Mouse (Mus musculus) embryo, embryonic 10.5 days (tissue): ENCODE measurements around the gene Tigar.

Experiments used
- DNase-seq: peaks from one replicate; pipeline ENCODE4 v3.0.0-alpha.2; 2015; ENCODE audit warnings: low spot score

Tigar gene

GRCm38 (mm10) chr6:127142154-127143123, 33.1 kb upstream of the Tigar start:
- DNase-seq, result peak; percentile 90

- no peak for DNase-seq
These were observed 29.6 kb upstream of the Tigar start for GRCm38 (mm10) chr6:127138962-127139361.

DNA sequence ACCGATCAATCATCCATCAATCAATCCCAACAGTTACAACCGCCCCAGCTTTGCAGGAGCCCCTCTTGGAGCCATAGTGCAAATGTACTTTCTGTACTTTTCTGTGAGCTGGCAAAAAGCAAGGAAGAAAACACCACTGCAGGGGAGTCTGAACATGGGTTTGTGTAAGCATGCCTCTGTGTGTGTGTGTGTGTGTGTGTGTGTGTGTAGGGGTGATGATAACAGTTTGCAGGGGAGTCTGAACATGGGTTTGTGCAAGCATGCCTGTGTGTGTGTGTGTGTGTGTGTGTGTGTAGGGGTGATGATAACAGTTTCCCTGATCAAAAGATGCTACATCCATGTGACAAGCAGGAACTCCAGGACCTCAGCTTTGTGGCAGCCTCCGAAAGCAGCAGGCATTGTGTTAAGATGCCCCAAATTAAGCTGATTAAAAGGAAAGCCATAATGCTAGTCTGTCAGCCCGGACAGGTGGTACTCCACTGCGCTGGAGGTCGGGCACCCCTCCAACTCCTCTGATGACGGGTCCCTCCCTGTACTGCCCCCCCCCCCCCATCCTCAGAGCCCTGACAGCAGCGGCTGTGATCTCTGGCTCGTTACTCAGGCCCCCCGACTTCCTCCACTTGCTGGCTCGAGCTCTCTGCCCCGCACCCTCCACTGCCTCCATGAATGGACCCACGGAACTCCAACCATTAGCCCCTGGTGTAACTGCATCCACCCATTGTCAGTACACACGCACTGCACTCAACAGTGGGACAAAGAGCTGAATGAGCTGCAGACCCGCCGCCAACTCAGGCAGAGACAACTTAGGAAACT, 24.3 kb upstream of the Tigar start:
- DNase-seq, result no peak

DNA sequence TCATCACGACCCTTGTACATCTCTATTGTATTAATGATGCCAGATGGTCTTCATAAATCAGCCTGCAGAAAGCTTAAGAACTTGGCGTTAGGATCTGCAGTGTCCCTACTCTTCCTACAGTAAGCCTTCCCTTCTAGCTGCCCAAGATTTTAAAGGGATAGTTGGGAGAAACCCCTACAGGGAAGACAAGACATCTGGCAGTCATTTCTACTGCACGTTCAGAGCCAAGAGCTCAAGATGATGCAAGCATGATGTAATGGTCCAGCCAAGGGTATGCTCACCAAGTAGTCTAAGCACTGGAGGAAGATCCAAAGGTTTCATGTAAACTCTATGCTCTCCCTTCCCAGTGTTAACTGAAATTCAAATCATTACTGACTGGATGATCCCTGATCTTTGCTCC, 23.4 kb upstream of the Tigar start:
- DNase-seq, result no peak

DNA sequence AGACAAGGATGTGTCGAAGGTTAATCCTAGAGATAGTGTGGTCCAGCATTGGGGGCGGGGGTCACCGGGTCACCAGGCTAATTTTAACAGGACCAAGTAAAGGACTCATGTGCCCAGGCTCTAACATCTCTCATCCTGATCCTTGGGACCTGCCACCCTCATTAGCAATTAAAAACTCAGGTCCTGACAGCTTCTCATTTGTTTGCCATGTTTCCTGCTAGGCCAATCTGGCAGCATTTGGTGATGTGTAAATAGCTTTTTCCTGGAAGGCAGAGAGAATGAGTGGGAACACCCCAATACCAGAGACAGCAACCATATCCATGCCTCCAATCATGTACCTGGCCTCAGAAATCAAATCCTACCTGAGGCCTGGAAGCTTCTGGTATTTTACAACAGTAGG, 22.6 kb upstream of the Tigar start:
- no peak for DNase-seq

DNA sequence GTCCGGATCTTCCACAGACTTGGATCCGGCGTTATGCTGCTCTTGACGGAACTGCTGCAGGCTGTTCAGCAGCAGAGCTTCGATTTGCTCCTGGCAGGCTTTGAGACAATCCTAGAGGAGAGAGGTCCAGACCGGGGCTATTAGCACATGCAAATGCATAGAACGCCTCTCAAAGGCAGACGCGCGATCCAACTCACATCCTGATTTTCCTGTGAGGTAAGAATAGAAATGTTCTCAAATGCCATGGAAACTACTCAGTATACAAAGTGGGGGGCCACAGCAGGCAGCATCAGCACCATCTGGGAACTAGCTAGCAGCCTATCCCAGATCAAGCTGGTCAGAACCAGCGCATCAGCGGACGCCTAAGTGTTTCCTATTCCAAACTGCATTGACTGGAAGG, 21.0 kb upstream of the Tigar start:
- DNase-seq, result no peak

DNA sequence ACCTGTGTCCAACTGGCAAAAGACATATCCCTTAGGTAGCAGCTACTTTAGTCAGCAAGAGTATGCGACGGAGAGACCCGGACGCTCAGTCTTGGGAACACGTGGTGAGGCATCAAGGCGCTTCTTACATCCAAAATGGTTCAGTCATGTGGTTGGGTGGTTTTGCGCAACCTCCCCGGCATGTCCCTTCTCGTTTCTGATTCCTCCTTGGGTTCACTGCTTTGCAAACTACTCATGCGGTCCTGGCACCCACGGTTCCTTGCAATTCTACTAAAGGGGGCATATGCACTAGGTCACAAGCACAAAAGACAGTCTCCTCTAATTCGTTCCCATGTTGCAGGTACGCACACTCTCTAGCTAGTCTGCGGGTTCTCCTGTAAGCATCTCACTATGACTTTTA, 20.3 kb upstream of the Tigar start:
- DNase-seq, result no peak

DNA sequence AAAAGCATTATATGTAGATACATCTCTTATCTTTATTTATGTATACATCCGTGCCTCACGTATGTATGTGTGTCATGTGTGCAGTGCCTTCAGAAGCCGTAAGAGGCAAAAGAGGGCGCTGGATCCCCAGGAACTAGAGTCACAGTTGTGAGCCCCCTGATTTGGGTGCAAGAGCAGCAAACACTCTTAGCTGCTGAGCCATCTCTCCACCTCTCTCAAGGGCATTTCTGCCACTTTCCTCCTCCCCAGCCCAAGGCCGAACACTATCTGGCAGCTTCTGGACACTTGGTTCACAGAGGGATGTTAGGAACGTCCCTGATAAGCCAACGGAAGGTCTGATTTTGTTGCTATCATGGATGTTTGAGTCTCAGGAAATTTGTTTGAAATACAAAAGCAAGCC, 14.1 kb upstream of the Tigar start:
- no peak for DNase-seq

DNA sequence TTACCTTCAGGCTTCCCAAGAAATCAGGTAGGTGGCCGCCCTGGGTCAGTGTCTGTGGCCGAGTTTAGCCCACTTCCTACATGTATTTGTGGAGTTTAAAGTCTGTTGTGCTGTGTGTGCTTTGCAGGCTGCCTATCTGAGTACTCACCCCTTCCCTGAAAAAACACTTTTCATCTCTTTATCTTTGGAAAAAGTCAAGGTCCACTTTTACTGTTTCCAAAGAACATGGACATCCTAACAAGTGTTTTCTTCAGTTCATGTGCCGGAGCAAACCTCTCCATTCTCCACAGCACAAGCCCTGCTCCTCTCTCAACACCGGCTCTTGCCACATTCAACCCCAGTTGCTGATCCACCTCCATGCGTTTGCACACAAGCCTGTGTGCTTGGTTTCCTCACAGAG, 13.6 kb upstream of the Tigar start:
- DNase-seq, result no peak

DNA sequence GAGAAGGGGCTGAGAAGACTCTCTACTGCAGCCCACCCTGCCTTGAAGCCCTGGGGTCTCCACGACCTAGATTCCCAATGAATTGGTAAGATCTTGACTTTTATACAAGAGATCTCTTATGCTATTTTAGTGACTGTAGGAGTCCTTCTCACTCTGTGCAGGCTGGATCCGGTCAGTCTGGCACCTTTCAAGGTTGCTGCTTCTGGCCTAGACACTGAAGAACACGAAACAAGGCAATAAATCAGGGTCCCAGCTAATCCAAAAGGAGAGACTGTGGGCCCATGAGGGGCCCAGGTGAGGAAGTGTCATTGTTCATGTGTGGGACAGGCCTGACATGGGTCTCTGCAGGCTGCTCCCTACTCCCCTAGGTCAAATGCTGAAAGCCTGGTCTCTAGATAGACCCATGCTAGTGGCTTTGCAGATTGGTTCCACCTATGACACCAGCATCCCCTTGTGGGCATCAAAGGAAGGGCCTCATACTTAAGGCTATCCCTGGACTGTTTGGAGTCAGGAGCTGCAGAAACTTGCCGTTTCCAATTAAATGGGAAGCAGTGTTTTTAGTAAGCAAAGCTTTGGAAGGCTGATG, 13.0 kb upstream of the Tigar start:
- no peak for DNase-seq

- no peak for DNase-seq
These were observed 5.5 kb upstream of the Tigar start for GRCm38 (mm10) chr6:127114753-127115456.

DNA sequence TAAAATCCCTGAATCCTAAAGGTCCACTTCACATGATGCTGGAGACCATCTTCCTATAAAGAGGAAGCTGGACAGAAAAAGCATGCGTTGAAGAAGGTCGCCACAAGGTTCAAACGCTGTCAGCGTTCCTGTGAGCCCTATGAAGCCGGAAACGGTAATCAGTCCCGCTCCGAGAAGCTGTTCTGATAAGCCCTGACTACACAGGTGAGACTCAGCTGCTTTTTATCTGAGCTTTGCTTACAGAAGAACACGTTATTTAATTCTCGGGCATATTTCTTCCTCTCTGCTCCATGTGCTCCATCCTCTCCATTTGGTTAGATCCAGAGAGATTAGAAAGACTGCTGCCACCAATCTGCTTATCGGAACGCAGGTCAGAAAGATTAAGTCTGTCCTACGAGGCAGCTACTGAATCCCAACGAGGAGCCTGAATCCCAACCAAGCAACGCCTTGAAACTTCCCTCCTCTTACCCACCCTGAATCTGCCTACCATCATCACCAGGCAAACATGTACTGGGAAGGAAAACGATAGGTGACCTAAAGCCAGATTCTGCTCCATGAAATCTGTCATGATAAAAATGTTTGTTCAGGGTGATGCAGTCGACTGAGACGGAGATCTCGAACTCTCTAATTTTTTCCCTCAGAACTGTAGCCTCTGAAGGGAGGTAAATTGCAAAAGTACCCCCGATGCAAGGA, 843 bp downstream of the Tigar start:
- DNase-seq, result no peak

DNA sequence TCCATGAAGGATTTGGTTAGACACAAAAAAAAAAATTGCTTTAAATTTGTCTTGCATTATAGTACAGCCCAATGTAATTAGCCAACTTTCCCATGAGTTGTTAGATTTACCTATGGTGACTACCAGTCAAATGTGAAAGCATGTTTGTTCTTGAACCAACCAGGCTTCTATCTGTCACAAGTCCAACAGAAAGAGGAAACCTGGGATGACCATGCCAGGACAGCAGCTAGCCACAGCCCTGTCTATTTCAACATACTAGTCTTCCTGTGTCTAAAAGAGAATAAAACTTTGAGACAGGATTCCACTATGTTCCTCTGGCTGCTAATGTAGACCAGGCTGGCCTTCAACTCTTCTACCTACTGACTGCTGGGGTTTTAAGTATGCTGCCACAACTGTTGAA, 1.9 kb downstream of the Tigar start:
- no peak for DNase-seq

- no peak for DNase-seq
These were observed 2.6 kb downstream of the Tigar start for GRCm38 (mm10) chr6:127106726-127107125.

DNA sequence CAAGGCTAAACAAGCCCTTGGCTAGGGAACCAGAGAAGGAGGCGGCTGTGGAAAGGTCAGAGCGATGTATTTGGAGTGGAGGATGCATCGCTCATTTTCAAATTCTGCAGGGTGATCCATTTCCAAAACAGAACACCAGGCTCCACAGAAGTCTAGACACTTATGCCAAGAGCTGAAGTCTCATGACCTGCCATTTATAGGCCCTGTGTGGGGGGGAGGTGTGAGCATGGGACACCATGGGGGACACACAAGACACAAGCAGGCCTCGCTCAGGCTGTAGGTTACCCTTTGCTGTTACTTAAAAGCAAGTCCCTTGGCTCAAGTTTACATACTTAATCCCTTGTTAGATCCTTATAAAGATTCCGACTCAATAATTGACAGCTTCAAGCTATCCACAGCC, 3.2 kb downstream of the Tigar start:
- DNase-seq, result no peak

DNA sequence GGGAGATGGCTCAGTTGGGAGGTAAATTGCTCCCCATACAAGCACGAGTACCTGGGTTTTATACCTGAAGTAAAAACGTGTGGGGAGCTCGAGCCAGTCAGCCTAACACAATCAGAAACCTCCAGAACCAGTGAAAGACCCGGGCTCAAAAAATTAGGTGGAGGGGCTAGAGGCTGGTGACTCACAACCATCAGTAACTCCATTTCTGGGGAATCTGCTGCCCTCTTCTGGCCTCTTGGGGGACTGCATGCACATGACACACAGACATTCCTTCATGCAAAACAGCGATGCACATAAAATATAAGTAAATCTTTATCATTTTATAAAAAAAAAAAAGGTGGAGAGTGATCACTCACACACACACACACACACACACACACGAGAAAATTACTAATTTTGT, 4.2 kb downstream of the Tigar start:
- DNase-seq, result peak; percentile 72

- DNase-seq, result no peak
These were observed 4.8 kb downstream of the Tigar start for GRCm38 (mm10) chr6:127104396-127105029.

- no peak for DNase-seq
These were observed 5.7 kb downstream of the Tigar start for GRCm38 (mm10) chr6:127103506-127104275.

DNA sequence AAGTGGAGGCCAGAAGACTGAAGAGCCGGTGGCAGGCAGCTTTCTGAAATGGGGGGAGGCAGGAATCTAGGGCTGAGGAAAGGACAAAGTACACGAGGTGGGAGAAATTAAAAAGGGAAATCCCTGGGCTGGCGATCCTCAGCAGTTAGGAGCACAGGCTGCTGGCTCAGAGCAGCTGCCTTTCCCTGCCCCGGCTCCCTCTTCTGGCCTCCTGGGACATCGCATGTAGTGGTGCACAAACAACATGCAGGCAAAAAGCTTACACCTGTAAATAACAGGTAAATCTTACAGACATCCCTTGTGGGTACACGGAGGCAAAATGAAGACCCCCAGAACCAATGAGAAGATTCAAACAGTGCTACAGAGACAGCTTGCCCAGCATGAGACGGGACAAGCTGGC, 14.8 kb downstream of the Tigar start:
- no peak for DNase-seq

- DNase-seq, result no peak
These were observed 22.6 kb downstream of the Tigar start for GRCm38 (mm10) chr6:127086739-127087138.
